Mouse (Mus musculus): ENCODE data around the gene Utp14a. TPM values are rescaled to one million over a fixed set of nuclear protein-coding genes. Genes with fewer than 3 reads are reported as not detected.

Gene Utp14a
- polyA plus RNA-seq, 1 experiment from 2014 or later, result 15.6 TPM

GRCm38 (mm10) chrX:48274634-48275033, 18.0 kb downstream of the Utp14a start:
- H3K4me2 ChIP-seq, result no peak overlapping the region
- no peaks in the 10 kb centered on the region for H3K4me1 ChIP-seq
- H3K36me3 ChIP-seq, result no peaks in the 10 kb centered on the region
- no peaks in the 10 kb centered on the region for H3K27me3 ChIP-seq (replicated peaks)
- H3K9ac ChIP-seq, result no peak overlapping the region
- 83% methylated on average over 10 of the region's 10 CpGs for WGBS
- no peaks in the 10 kb centered on the region for H3K9me3 ChIP-seq
- H3K4me3 ChIP-seq (replicated peaks), result no peak overlapping the region
- no peak overlapping the region for H3K27ac ChIP-seq
- no peak for ATAC-seq (ENCODE audit: insufficient read depth, low FRiP score, low read depth)

GRCm38 (mm10) chrX:48278103-48278502, 21.4 kb downstream of the Utp14a start:
- H3K4me3 ChIP-seq (replicated peaks), result no peak overlapping the region
- no peaks in the 10 kb centered on the region for H3K27me3 ChIP-seq (replicated peaks)
- H3K9ac ChIP-seq, result no peak overlapping the region
- 36% methylated on average over 3 of the region's 3 CpGs for WGBS
- no peaks in the 10 kb centered on the region for H3K36me3 ChIP-seq
- no peak for ATAC-seq (ENCODE audit: insufficient read depth, low FRiP score, low read depth)
- no peak overlapping the region for H3K27ac ChIP-seq
- H3K4me2 ChIP-seq, result no peak overlapping the region
- H3K4me1 ChIP-seq, result no peaks in the 10 kb centered on the region
- H3K9me3 ChIP-seq, result no peaks in the 10 kb centered on the region

- Histone ChIP-seq H3K4me1 (no peaks in the 10 kb centered on the region), H3K27ac (peak overlapping the region; percentile 95), H3K9ac (peak overlapping the region; percentile 37; the same call in 1 of the 2 replicates), H3K27me3 (replicated peaks) (no peaks in the 10 kb centered on the region), H3K4me2 (peak overlapping the region; percentile 55), H3K36me3 (no peaks in the 10 kb centered on the region), H3K9me3 (no peaks in the 10 kb centered on the region), H3K4me3 (replicated peaks) (peak overlapping the region; percentile 48)
- 10% methylated on average over 34 of the region's 37 CpGs for WGBS
- ATAC-seq (ENCODE audit: insufficient read depth, low FRiP score, low read depth), result peak; percentile 79
Observed at GRCm38 (mm10) chrX:48284386-48285005, 27.8 kb downstream of the Utp14a start.

- peak; percentile 82 for ATAC-seq (ENCODE audit: insufficient read depth, low FRiP score, low read depth)
- peak overlapping the region; percentile 55 for H3K4me2 ChIP-seq
- no peaks in the 10 kb centered on the region for H3K36me3 ChIP-seq
- no peaks in the 10 kb centered on the region for H3K4me1 ChIP-seq
- H3K9me3 ChIP-seq, result no peaks in the 10 kb centered on the region
- H3K9ac ChIP-seq, result peak overlapping the region; percentile 37; the same call in 1 of the 2 replicates
- 14% methylated on average over 23 of the region's 42 CpGs for WGBS
- H3K4me3 ChIP-seq (replicated peaks), result peak overlapping the region; percentile 48
- H3K27ac ChIP-seq, result peak overlapping the region; percentile 95
- no peaks in the 10 kb centered on the region for H3K27me3 ChIP-seq (replicated peaks)
Observed at GRCm38 (mm10) chrX:48285006-48285650, 28.5 kb downstream of the Utp14a start.

GRCm38 (mm10) chrX:48285651-48286021, 29.0 kb downstream of the Utp14a start:
- H3K4me3 ChIP-seq (replicated peaks), result peak overlapping the region; percentile 48
- H3K9ac ChIP-seq, result peak overlapping the region; percentile 12; the same call in 1 of the 2 replicates
- WGBS, result 14% methylated on average over 18 of the region's 34 CpGs

GRCm38 (mm10) chrX:48286488-48286887, 29.8 kb downstream of the Utp14a start:
- H3K4me1 ChIP-seq, result no peaks in the 10 kb centered on the region
- H3K9ac ChIP-seq, result no peak overlapping the region
- ATAC-seq (ENCODE audit: insufficient read depth, low FRiP score, low read depth), result no peak
- WGBS, result 64% methylated on average over 6 of the region's 6 CpGs
- H3K4me3 ChIP-seq (replicated peaks), result no peak overlapping the region
- H3K27me3 ChIP-seq (replicated peaks), result no peaks in the 10 kb centered on the region
- no peak overlapping the region for H3K4me2 ChIP-seq
- no peak overlapping the region for H3K27ac ChIP-seq
- no peaks in the 10 kb centered on the region for H3K9me3 ChIP-seq
- H3K36me3 ChIP-seq, result no peaks in the 10 kb centered on the region

More at GRCm38 (mm10) chrX:48285651-48286021, 29.0 kb downstream of the Utp14a start:
- Histone ChIP-seq H3K4me1 (no peaks in the 10 kb centered on the region), H3K4me2 (peak overlapping the region; percentile 55), H3K36me3 (no peaks in the 10 kb centered on the region), H3K27ac (peak overlapping the region; percentile 71), H3K27me3 (replicated peaks) (no peaks in the 10 kb centered on the region), H3K9me3 (no peaks in the 10 kb centered on the region)
- peak; percentile 71 for ATAC-seq (ENCODE audit: insufficient read depth, low FRiP score, low read depth)

- ATAC-seq (ENCODE audit: insufficient read depth, low FRiP score, low read depth), result no peak
- Histone ChIP-seq H3K9me3 (no peaks in the 10 kb centered on the region), H3K4me1 (no peaks in the 10 kb centered on the region), H3K4me3 (replicated peaks) (no peak overlapping the region), H3K27me3 (replicated peaks) (no peaks in the 10 kb centered on the region), H3K27ac (no peak overlapping the region), H3K36me3 (no peaks in the 10 kb centered on the region), H3K9ac (no peak overlapping the region), H3K4me2 (no peak overlapping the region)
- WGBS, result 72% methylated on average over 4 of the region's 4 CpGs
Observed at GRCm38 (mm10) chrX:48288008-48288407, 31.3 kb downstream of the Utp14a start.

- Histone ChIP-seq H3K9me3 (no peaks in the 10 kb centered on the region), H3K27ac (no peak overlapping the region), H3K4me3 (replicated peaks) (no peak overlapping the region), H3K4me2 (no peak overlapping the region), H3K9ac (no peak overlapping the region), H3K27me3 (replicated peaks) (no peaks in the 10 kb centered on the region), H3K4me1 (no peaks in the 10 kb centered on the region), H3K36me3 (no peaks in the 10 kb centered on the region)
- 42% methylated on average over 3 of the region's 3 CpGs for WGBS
- ATAC-seq (ENCODE audit: insufficient read depth, low FRiP score, low read depth), result no peak
Observed at GRCm38 (mm10) chrX:48291413-48291812, 34.8 kb downstream of the Utp14a start.

- no peaks in the 10 kb centered on the region for H3K27me3 ChIP-seq (replicated peaks)
- H3K9ac ChIP-seq, result no peak overlapping the region
- ATAC-seq (ENCODE audit: insufficient read depth, low FRiP score, low read depth), result no peak
- 74% methylated on average over 4 of the region's 4 CpGs for WGBS
- H3K4me1 ChIP-seq, result no peaks in the 10 kb centered on the region
- no peaks in the 10 kb centered on the region for H3K36me3 ChIP-seq
- no peak overlapping the region for H3K4me2 ChIP-seq
- H3K9me3 ChIP-seq, result no peaks in the 10 kb centered on the region
- no peak overlapping the region for H3K27ac ChIP-seq
- H3K4me3 ChIP-seq (replicated peaks), result no peak overlapping the region
Observed at GRCm38 (mm10) chrX:48305356-48305755, 48.7 kb downstream of the Utp14a start.

- no peak for ATAC-seq (ENCODE audit: insufficient read depth, low FRiP score, low read depth)
- WGBS, result 17% methylated on average over 25 of the region's 26 CpGs
- peak overlapping the region; percentile 54 for H3K4me2 ChIP-seq
- H3K4me3 ChIP-seq (replicated peaks), result peak overlapping the region; percentile 23
- H3K9me3 ChIP-seq, result no peaks in the 10 kb centered on the region
- no peak overlapping the region for H3K9ac ChIP-seq
- H3K27ac ChIP-seq, result no peak overlapping the region
- H3K4me1 ChIP-seq, result no peaks in the 10 kb centered on the region
- H3K27me3 ChIP-seq (replicated peaks), result no peaks in the 10 kb centered on the region
- H3K36me3 ChIP-seq, result no peaks in the 10 kb centered on the region
Observed at GRCm38 (mm10) chrX:48310706-48311517, 54.2 kb downstream of the Utp14a start.

- Histone ChIP-seq H3K27me3 (replicated peaks) (no peaks in the 10 kb centered on the region), H3K4me1 (no peaks in the 10 kb centered on the region), H3K27ac (no peak overlapping the region), H3K4me2 (no peak overlapping the region), H3K4me3 (replicated peaks) (no peak overlapping the region), H3K36me3 (no peaks in the 10 kb centered on the region), H3K9ac (no peak overlapping the region), H3K9me3 (no peaks in the 10 kb centered on the region)
- no peak for ATAC-seq (ENCODE audit: insufficient read depth, low FRiP score, low read depth)
- 81% methylated on average over 5 of the region's 5 CpGs for WGBS
Observed at GRCm38 (mm10) chrX:48311727-48312126, 55.1 kb downstream of the Utp14a start.

Data from stomach, embryonic 15.5 days (tissue).